Mouse (Mus musculus): ENCODE measurements around the gene Clybl. TPM values are rescaled to one million over a fixed set of nuclear protein-coding genes. Genes with fewer than 3 reads are reported as not detected.

Clybl gene
- polyA plus RNA-seq, 1 experiment from 2014 or later, result 22.1 TPM

GRCm38 (mm10) chr14:122401886-122402285, 220.4 kb downstream of the Clybl start:
- no peak for ATAC-seq (ENCODE audit: low read depth)
- H3K9me3 ChIP-seq (replicated peaks; ENCODE audit: control insufficient read depth, low read length), result no peaks in the 10 kb centered on the region
- no peak overlapping the region for H3K4me3 ChIP-seq (ENCODE audit: low read depth, low read length)
- no peaks in the 10 kb centered on the region for H3K4me1 ChIP-seq (ENCODE audit: control insufficient read depth, low read depth, low read length)
- no peaks in the 10 kb centered on the region for H3K36me3 ChIP-seq (ENCODE audit: control insufficient read depth, insufficient read depth)
- H3K9ac ChIP-seq (ENCODE audit: low read depth, low read length), result no peak overlapping the region
- no peak overlapping the region for H3K4me2 ChIP-seq (ENCODE audit: low read depth, low read length)
- no peak overlapping the region for H3K27ac ChIP-seq (ENCODE audit: low read length)
- 73% methylated on average over 11 of the region's 11 CpGs for WGBS (ENCODE audit: insufficient replicate concordance)
- peaks cover 19% of the 10 kb centered on the region for H3K27me3 ChIP-seq (ENCODE audit: control insufficient read depth, insufficient read depth, low read depth, low read length)

- ATAC-seq (ENCODE audit: low read depth), result no peak
- no peak overlapping the region for H3K4me3 ChIP-seq (ENCODE audit: low read depth, low read length)
- H3K4me1 ChIP-seq (ENCODE audit: control insufficient read depth, low read depth, low read length), result no peaks in the 10 kb centered on the region
- no peak overlapping the region for H3K9ac ChIP-seq (ENCODE audit: low read depth, low read length)
- H3K4me2 ChIP-seq (ENCODE audit: low read depth, low read length), result no peak overlapping the region
- no peaks in the 10 kb centered on the region for H3K9me3 ChIP-seq (replicated peaks; ENCODE audit: control insufficient read depth, low read length)
- peaks cover 26% of the 10 kb centered on the region for H3K27me3 ChIP-seq (ENCODE audit: control insufficient read depth, insufficient read depth, low read depth, low read length)
- H3K27ac ChIP-seq (ENCODE audit: low read length), result no peak overlapping the region
- no peaks in the 10 kb centered on the region for H3K36me3 ChIP-seq (ENCODE audit: control insufficient read depth, insufficient read depth)
- WGBS (ENCODE audit: insufficient replicate concordance), result 46% methylated on average over 12 of the region's 12 CpGs
Observed at GRCm38 (mm10) chr14:122402716-122403258, 221.3 kb downstream of the Clybl start.

- H3K9ac ChIP-seq (ENCODE audit: low read depth, low read length), result no peak overlapping the region
- H3K4me1 ChIP-seq (ENCODE audit: control insufficient read depth, low read depth, low read length), result no peaks in the 10 kb centered on the region
- H3K4me2 ChIP-seq (ENCODE audit: low read depth, low read length), result no peak overlapping the region
- 63% methylated on average over 3 of the region's 3 CpGs for WGBS (ENCODE audit: insufficient replicate concordance)
- H3K27ac ChIP-seq (ENCODE audit: low read length), result no peak overlapping the region
- H3K27me3 ChIP-seq (ENCODE audit: control insufficient read depth, insufficient read depth, low read depth, low read length), result peaks cover 33% of the 10 kb centered on the region
- no peak overlapping the region for H3K4me3 ChIP-seq (ENCODE audit: low read depth, low read length)
- ATAC-seq (ENCODE audit: low read depth), result no peak
- no peaks in the 10 kb centered on the region for H3K36me3 ChIP-seq (ENCODE audit: control insufficient read depth, insufficient read depth)
- no peaks in the 10 kb centered on the region for H3K9me3 ChIP-seq (replicated peaks; ENCODE audit: control insufficient read depth, low read length)
Observed at GRCm38 (mm10) chr14:122403422-122403940, 222.0 kb downstream of the Clybl start.

GRCm38 (mm10) chr14:122404596-122405154, 223.2 kb downstream of the Clybl start:
- Histone ChIP-seq H3K9ac (ENCODE audit: low read depth, low read length) (no peak overlapping the region), H3K27me3 (ENCODE audit: control insufficient read depth, insufficient read depth, low read depth, low read length) (peaks cover 34% of the 10 kb centered on the region), H3K36me3 (ENCODE audit: control insufficient read depth, insufficient read depth) (no peaks in the 10 kb centered on the region), H3K4me2 (ENCODE audit: low read depth, low read length) (no peak overlapping the region), H3K9me3 (replicated peaks; ENCODE audit: control insufficient read depth, low read length) (no peaks in the 10 kb centered on the region), H3K4me1 (ENCODE audit: control insufficient read depth, low read depth, low read length) (no peaks in the 10 kb centered on the region), H3K4me3 (ENCODE audit: low read depth, low read length) (no peak overlapping the region), H3K27ac (ENCODE audit: low read length) (no peak overlapping the region)
- 61% methylated on average over 7 of the region's 7 CpGs for WGBS (ENCODE audit: insufficient replicate concordance)
- no peak for ATAC-seq (ENCODE audit: low read depth)

DNA sequence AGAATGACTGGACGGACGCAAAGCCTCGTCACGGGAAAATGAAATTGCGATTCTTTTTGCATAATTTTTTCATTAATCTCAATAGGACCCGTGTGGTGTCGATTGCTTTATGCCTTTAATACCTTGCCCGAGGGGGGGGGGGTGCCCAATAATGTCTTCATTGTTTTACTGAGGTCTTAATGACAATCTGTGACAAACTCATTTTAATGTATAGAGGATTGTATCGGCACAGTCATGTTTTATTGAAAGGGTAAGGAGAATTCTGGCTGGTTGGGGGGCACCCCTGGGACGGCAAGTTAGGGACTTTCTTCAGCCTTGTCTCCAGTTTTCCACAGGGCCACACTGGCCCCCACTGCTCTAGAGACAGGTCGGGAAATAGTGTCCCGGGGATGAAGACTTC, 223.7 kb downstream of the Clybl start:
- no peak for ATAC-seq (ENCODE audit: low read depth)
- Histone ChIP-seq H3K27ac (ENCODE audit: low read length) (no peak overlapping the region), H3K27me3 (ENCODE audit: control insufficient read depth, insufficient read depth, low read depth, low read length) (peaks cover 37% of the 10 kb centered on the region), H3K4me2 (ENCODE audit: low read depth, low read length) (no peak overlapping the region), H3K4me1 (ENCODE audit: control insufficient read depth, low read depth, low read length) (no peaks in the 10 kb centered on the region), H3K36me3 (ENCODE audit: control insufficient read depth, insufficient read depth) (no peaks in the 10 kb centered on the region), H3K9ac (ENCODE audit: low read depth, low read length) (no peak overlapping the region), H3K4me3 (ENCODE audit: low read depth, low read length) (no peak overlapping the region), H3K9me3 (replicated peaks; ENCODE audit: control insufficient read depth, low read length) (no peaks in the 10 kb centered on the region)
- 54% methylated on average over 12 of the region's 12 CpGs for WGBS (ENCODE audit: insufficient replicate concordance)

- Histone ChIP-seq H3K9ac (ENCODE audit: low read depth, low read length) (no peak overlapping the region), H3K4me1 (ENCODE audit: control insufficient read depth, low read depth, low read length) (no peaks in the 10 kb centered on the region), H3K4me2 (ENCODE audit: low read depth, low read length) (peak overlapping the region; percentile 50), H3K4me3 (ENCODE audit: low read depth, low read length) (peak overlapping the region; percentile 32), H3K27me3 (ENCODE audit: control insufficient read depth, insufficient read depth, low read depth, low read length) (peaks cover 37% of the 10 kb centered on the region), H3K9me3 (replicated peaks; ENCODE audit: control insufficient read depth, low read length) (no peaks in the 10 kb centered on the region), H3K36me3 (ENCODE audit: control insufficient read depth, insufficient read depth) (no peaks in the 10 kb centered on the region), H3K27ac (ENCODE audit: low read length) (no peak overlapping the region)
- 1% methylated on average over 18 of the region's 18 CpGs for WGBS (ENCODE audit: insufficient replicate concordance)
- no peak for ATAC-seq (ENCODE audit: low read depth)
Observed at GRCm38 (mm10) chr14:122405897-122406540, 224.5 kb downstream of the Clybl start.

GRCm38 (mm10) chr14:122406541-122407219, 225.2 kb downstream of the Clybl start:
- no peak overlapping the region for H3K27ac ChIP-seq (ENCODE audit: low read length)
- ATAC-seq (ENCODE audit: low read depth), result no peak
- peaks cover 37% of the 10 kb centered on the region for H3K27me3 ChIP-seq (ENCODE audit: control insufficient read depth, insufficient read depth, low read depth, low read length)
- H3K4me2 ChIP-seq (ENCODE audit: low read depth, low read length), result peak overlapping the region; percentile 50
- no peaks in the 10 kb centered on the region for H3K4me1 ChIP-seq (ENCODE audit: control insufficient read depth, low read depth, low read length)
- H3K9me3 ChIP-seq (replicated peaks; ENCODE audit: control insufficient read depth, low read length), result no peaks in the 10 kb centered on the region
- H3K4me3 ChIP-seq (ENCODE audit: low read depth, low read length), result peak overlapping the region; percentile 32
- no peak overlapping the region for H3K9ac ChIP-seq (ENCODE audit: low read depth, low read length)
- H3K36me3 ChIP-seq (ENCODE audit: control insufficient read depth, insufficient read depth), result no peaks in the 10 kb centered on the region
- WGBS (ENCODE audit: insufficient replicate concordance), result 3% methylated on average over 58 of the region's 58 CpGs

GRCm38 (mm10) chr14:122412841-122413541, 231.5 kb downstream of the Clybl start:
- Histone ChIP-seq H3K9me3 (replicated peaks; ENCODE audit: control insufficient read depth, low read length) (no peaks in the 10 kb centered on the region), H3K4me2 (ENCODE audit: low read depth, low read length) (no peak overlapping the region), H3K9ac (ENCODE audit: low read depth, low read length) (no peak overlapping the region), H3K27me3 (ENCODE audit: control insufficient read depth, insufficient read depth, low read depth, low read length) (peaks cover 9% of the 10 kb centered on the region), H3K4me3 (ENCODE audit: low read depth, low read length) (no peak overlapping the region), H3K4me1 (ENCODE audit: control insufficient read depth, low read depth, low read length) (no peaks in the 10 kb centered on the region), H3K27ac (ENCODE audit: low read length) (no peak overlapping the region), H3K36me3 (ENCODE audit: control insufficient read depth, insufficient read depth) (no peaks in the 10 kb centered on the region)
- ATAC-seq (ENCODE audit: low read depth), result no peak
- 51% methylated on average over 2 of the region's 2 CpGs for WGBS (ENCODE audit: insufficient replicate concordance)

Measured in liver, embryonic 16.5 days (tissue).